Mouse (Mus musculus) activated CD4-positive, CD25-positive, alpha-beta regulatory T cell, adult 4 months (primary cell): ENCODE data around the gene Tmem189. TPM values are rescaled to one million over a fixed set of nuclear protein-coding genes. Genes with fewer than 3 reads are reported as not detected.

Experiments
- ATAC-seq: one replicate; pipeline ENCODE4 v1.8.0; 2017
- polyA plus RNA-seq, 2 experiments: library from polyadenylated mRNA; unstranded; fragments of 100-300 nt; shearing (Covaris generic); gene quantifications; one replicate each; pipeline ENCODE4 v1.2.1; 2017

Gene Tmem189
- polyA plus RNA-seq, 2 experiments from 2014 or later, result 12.6 to 13.5 TPM

- ATAC-seq, result no peak
Measured at GRCm38 (mm10) chr2:167700018-167700417, 10.4 kb upstream of the Tmem189 start.

- peak; percentile 99 for ATAC-seq
Measured at GRCm38 (mm10) chr2:167697902-167698301, 8.3 kb upstream of the Tmem189 start.

- ATAC-seq, result no peak
Measured at GRCm38 (mm10) chr2:167696143-167696542, 6.5 kb upstream of the Tmem189 start.

GRCm38 (mm10) chr2:167695491-167695890 lies 5.9 kb upstream of the Tmem189 start:
- ATAC-seq, result no peak

GRCm38 (mm10) chr2:167694963-167695362 lies 5.3 kb upstream of the Tmem189 start:
- ATAC-seq, result no peak

- ATAC-seq, result no peak
Measured at GRCm38 (mm10) chr2:167694244-167694643, 4.6 kb upstream of the Tmem189 start.

- ATAC-seq, result no peak
Measured at GRCm38 (mm10) chr2:167693540-167693939, 3.9 kb upstream of the Tmem189 start.

GRCm38 (mm10) chr2:167692831-167693230 lies 3.2 kb upstream of the Tmem189 start:
- ATAC-seq, result no peak

GRCm38 (mm10) chr2:167691871-167692661 lies 2.4 kb upstream of the Tmem189 start:
- ATAC-seq, result no peak

- no peak for ATAC-seq
Measured at GRCm38 (mm10) chr2:167691410-167691809, 1.8 kb upstream of the Tmem189 start.

GRCm38 (mm10) chr2:167690962-167691311 lies 1.3 kb upstream of the Tmem189 start:
- no peak for ATAC-seq

- ATAC-seq, result no peak
Measured at GRCm38 (mm10) chr2:167690219-167690961, 768 bp upstream of the Tmem189 start.

- peak; percentile 43 for ATAC-seq
Measured at GRCm38 (mm10) chr2:167688498-167689451, 847 bp downstream of the Tmem189 start, which contains the start of gene Cebpb. Gene Cebpb (plus strand): TSS chr2:167688915.

GRCm38 (mm10) chr2:167688126-167688497 lies 1.5 kb downstream of the Tmem189 start:
- ATAC-seq, result no peak

GRCm38 (mm10) chr2:167687651-167688101 lies 1.9 kb downstream of the Tmem189 start:
- no peak for ATAC-seq

- no peak for ATAC-seq
Measured at GRCm38 (mm10) chr2:167687250-167687586, 2.4 kb downstream of the Tmem189 start.

GRCm38 (mm10) chr2:167686382-167687249 lies 3.0 kb downstream of the Tmem189 start:
- ATAC-seq, result no peak

GRCm38 (mm10) chr2:167685865-167686264 lies 3.8 kb downstream of the Tmem189 start:
- no peak for ATAC-seq

- peak; percentile 21 for ATAC-seq
Measured at GRCm38 (mm10) chr2:167685137-167685536, 4.5 kb downstream of the Tmem189 start.

- ATAC-seq, result no peak
Measured at GRCm38 (mm10) chr2:167683721-167684120, 5.9 kb downstream of the Tmem189 start.

- peak; percentile 12 for ATAC-seq
Measured at GRCm38 (mm10) chr2:167680657-167681056, 9.0 kb downstream of the Tmem189 start.
